Mouse (Mus musculus) T-cell, adult 2 months (primary cell): ENCODE measurements at regions not wholly inside any gene's neighbourhood (a gene's known extent, or its start where the extent isn't known, plus 50 kb on each side); places are given as distances from the start of the nearest gene placed in this dataset.
A peak's percentile ranks its signal among the peaks of the same experiment; 100 is the strongest.

Experiments used
- DNase-seq: peaks from one replicate; pipeline ENCODE4 v3.0.0; 2022; ENCODE audit warnings: low spot score

DNA sequence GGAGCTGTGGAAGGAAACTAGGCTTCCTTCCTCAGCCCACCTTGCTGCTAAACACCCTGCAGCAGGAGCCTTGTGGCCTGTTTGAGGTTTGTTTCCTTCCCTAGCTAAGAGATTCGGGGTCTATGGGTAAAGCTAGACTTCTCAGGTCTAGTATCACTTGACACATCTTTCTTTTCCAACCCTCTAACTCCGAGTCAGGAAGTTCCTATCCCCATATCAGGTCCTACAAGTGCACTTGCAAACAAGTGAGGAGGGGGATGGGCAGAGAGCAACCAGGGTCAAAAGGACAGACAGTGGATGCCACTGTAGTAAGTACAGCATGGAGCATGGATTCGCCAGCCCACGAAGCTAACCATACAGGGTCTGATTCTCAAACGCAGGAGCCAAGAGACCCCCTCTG lies 73.5 kb downstream of the Ets2 start:
- DNase-seq = peak; percentile 27

DNA sequence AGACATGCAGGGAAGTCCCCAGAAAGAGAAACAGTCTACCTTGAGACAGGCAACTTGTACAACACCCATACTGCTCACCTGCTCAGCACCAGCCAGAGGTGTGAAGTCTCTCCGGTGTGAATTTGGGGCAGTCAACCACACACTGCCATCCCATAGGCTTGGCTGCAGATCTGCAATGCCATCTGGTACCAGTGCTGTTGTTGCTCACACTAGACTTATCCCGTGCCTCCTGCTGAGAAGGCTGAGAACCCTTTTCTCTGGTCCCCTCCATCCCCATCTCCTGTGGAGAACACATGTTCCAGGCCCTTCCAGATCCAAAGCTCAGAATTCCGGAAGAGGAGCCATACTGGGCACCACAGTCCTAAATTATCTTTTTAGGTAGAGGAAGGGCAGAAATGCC lies 71.3 kb downstream of the Ets2 start:
- no peak for DNase-seq
